Mouse (Mus musculus) intestine, embryonic 16.5 days (tissue): ENCODE data around the gene Whrn. TPM values are rescaled to one million over a fixed set of nuclear protein-coding genes. Genes with fewer than 3 reads are reported as not detected.

Experiments
- ATAC-seq: fragments of 200-750 bp; cut with Nextera tagmentation; 2 replicates; pipeline ENCODE4 v1.8.0; 2017; ENCODE audit warnings: moderate TSS enrichment, moderate library complexity
- H3K27ac ChIP-seq: fragments of 300-500 bp; sonication (generic); 2 replicates; pipeline ENCODE4 v1.5.1; 2014; ENCODE audit warnings: mild to moderate bottlenecking, low read length
- H3K27me3 ChIP-seq: fragments of 300-500 bp; sonication (generic); replicated peaks from 2 replicates; pipeline ENCODE4 v1.6.1; 2014; ENCODE audit warnings: low read length, control low read depth, mixed read lengths; ENCODE audit not compliant: control insufficient read depth, insufficient read depth
- H3K36me3 ChIP-seq: fragments of 300-500 bp; sonication (generic); 2 replicates; pipeline ENCODE4 v1.6.1; 2014; ENCODE audit warnings: low read length, control low read depth; ENCODE audit not compliant: control insufficient read depth, insufficient read depth
- H3K4me1 ChIP-seq: fragments of 300-500 bp; sonication (generic); 2 replicates; pipeline ENCODE4 v1.6.1; 2014; ENCODE audit warnings: low read length, control low read depth, mixed read lengths; ENCODE audit not compliant: control insufficient read depth, insufficient read depth
- H3K4me2 ChIP-seq: fragments of 300-500 bp; sonication (generic); 2 replicates; pipeline ENCODE4 v1.6.1; 2014; ENCODE audit warnings: low read depth, low read length, control low read depth
- H3K4me3 ChIP-seq: fragments of 300-500 bp; sonication (generic); 2 replicates; pipeline ENCODE4 v1.5.1; 2014; ENCODE audit warnings: mild to moderate bottlenecking, low read length
- H3K9ac ChIP-seq: fragments of 300-500 bp; sonication (generic); 2 replicates; pipeline ENCODE4 v1.6.1; 2014; ENCODE audit warnings: low read depth, low read length
- H3K9me3 ChIP-seq: fragments of 300-500 bp; sonication (generic); 2 replicates; pipeline ENCODE4 v1.6.1; 2016; ENCODE audit warnings: low read length, control low read depth; ENCODE audit not compliant: control insufficient read depth
- whole genome bisulfite sequencing: fragments of 180-500 bp; shearing (Covaris S2); extraction: QIAGEN DNeasy Blood & Tissue Kit; methylation state at CpG from one replicate; pipeline ENCODE4 v1.1.7; 2014; 5-methylcytosine and 5-hydroxymethylcytosine counted together
- polyA plus RNA-seq: library from polyadenylated mRNA; unstranded; fragments of >200 nt; fragmentation: Nextera tagmentation; extraction: Ambion mirVana; gene quantifications from 2 replicates; pipeline ENCODE4 v1.2.1, GENCODE M21; 2015

The Whrn gene
- polyA plus RNA-seq, 1 experiment from 2014 or later, result 2.9 TPM

- ATAC-seq, result no peak
- no peaks in the 10 kb centered on the region for H3K27me3 ChIP-seq
- no peak overlapping the region for H3K4me3 ChIP-seq
- no peak overlapping the region for H3K4me2 ChIP-seq
- WGBS, result 71% methylated on average over 2 of the region's 2 CpGs
- H3K9me3 ChIP-seq, result no peaks in the 10 kb centered on the region
- H3K36me3 ChIP-seq, result no peaks in the 10 kb centered on the region
- H3K9ac ChIP-seq, result no peak overlapping the region
- H3K27ac ChIP-seq, result no peak overlapping the region
- H3K4me1 ChIP-seq, result no peaks in the 10 kb centered on the region
Observed at GRCm38 (mm10) chr4:63521813-63522419, 26.1 kb upstream of the Whrn start.

GRCm38 (mm10) chr4:63515021-63515420, 19.2 kb upstream of the Whrn start:
- Histone ChIP-seq H3K27ac (no peak overlapping the region), H3K9ac (no peak overlapping the region), H3K27me3 (no peaks in the 10 kb centered on the region), H3K36me3 (no peaks in the 10 kb centered on the region), H3K4me1 (no peaks in the 10 kb centered on the region), H3K9me3 (no peaks in the 10 kb centered on the region), H3K4me3 (no peak overlapping the region), H3K4me2 (no peak overlapping the region)
- ATAC-seq, result no peak
- 81% methylated on average over 5 of the region's 5 CpGs for WGBS

DNA sequence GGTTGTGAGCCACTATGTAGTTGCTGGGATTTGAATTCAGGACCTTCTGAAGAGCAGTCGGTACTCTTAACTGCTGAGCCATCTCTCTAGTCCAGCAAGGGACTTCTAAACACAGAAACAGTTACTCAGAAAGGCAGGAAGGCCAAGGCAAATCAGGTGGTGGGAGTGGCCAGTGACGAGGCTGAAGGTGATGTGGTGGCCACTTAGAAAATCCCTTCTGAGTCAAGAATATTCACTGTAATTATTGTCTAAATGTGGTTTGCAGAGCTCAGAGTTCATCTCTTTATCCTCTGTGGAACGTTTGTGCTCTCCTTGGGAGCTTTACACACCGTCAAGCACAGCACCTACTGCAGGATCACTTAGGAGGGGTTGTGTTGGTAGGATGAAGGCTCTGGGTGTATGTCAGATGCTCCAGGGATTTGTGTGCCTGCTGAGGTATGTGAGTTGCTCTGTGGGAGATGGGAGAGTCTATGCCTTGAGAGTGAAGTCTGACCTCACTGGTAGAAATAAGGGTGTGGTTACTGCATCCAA, 18.7 kb upstream of the Whrn start:
- Histone ChIP-seq H3K9ac (no peak overlapping the region), H3K36me3 (no peaks in the 10 kb centered on the region), H3K4me3 (no peak overlapping the region), H3K4me1 (no peaks in the 10 kb centered on the region), H3K27ac (no peak overlapping the region), H3K4me2 (no peak overlapping the region), H3K9me3 (no peaks in the 10 kb centered on the region), H3K27me3 (no peaks in the 10 kb centered on the region)
- ATAC-seq, result no peak
- 61% methylated on average over 4 of the region's 4 CpGs for WGBS

GRCm38 (mm10) chr4:63512921-63513320, 17.1 kb upstream of the Whrn start:
- H3K27me3 ChIP-seq, result no peaks in the 10 kb centered on the region
- no peak overlapping the region for H3K9ac ChIP-seq
- H3K36me3 ChIP-seq, result no peaks in the 10 kb centered on the region
- H3K4me1 ChIP-seq, result no peaks in the 10 kb centered on the region
- WGBS, result 87% methylated on average over 2 of the region's 2 CpGs
- no peak overlapping the region for H3K4me3 ChIP-seq
- H3K4me2 ChIP-seq, result no peak overlapping the region
- no peak overlapping the region for H3K27ac ChIP-seq
- no peak for ATAC-seq
- H3K9me3 ChIP-seq, result no peaks in the 10 kb centered on the region

DNA sequence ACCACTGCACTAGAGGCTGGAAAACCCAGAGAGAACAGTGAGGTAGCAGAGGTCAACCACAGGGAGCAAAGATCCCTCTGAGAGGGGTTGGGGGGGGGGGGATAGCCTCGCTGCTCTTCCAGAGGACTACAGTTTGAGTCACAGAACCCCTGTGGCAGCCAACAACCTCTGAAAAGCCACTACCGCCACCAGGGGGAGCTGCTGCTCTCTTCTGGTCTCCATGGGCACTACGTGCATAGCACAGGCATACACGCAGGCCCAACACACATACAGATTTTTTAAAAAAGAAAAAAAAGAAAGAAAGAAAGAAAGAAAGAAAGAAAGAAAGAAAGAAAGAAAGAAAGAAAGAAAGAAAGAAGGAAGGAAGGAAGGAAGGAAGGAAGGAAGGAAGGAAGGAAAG, 12.4 kb upstream of the Whrn start:
- Histone ChIP-seq H3K4me1 (no peaks in the 10 kb centered on the region), H3K36me3 (no peaks in the 10 kb centered on the region), H3K4me3 (no peak overlapping the region), H3K27me3 (no peaks in the 10 kb centered on the region), H3K9ac (no peak overlapping the region), H3K4me2 (no peak overlapping the region), H3K27ac (no peak overlapping the region), H3K9me3 (no peaks in the 10 kb centered on the region)
- no peak for ATAC-seq
- WGBS, result 23% methylated on average over 4 of the region's 4 CpGs

- Histone ChIP-seq H3K9ac (no peak overlapping the region), H3K27ac (no peak overlapping the region), H3K4me2 (no peak overlapping the region), H3K4me3 (no peak overlapping the region), H3K27me3 (no peaks in the 10 kb centered on the region), H3K4me1 (no peaks in the 10 kb centered on the region), H3K36me3 (no peaks in the 10 kb centered on the region), H3K9me3 (no peaks in the 10 kb centered on the region)
- WGBS, result 65% methylated on average over 5 of the region's 5 CpGs
- ATAC-seq, result no peak
Observed at GRCm38 (mm10) chr4:63507478-63507877, 11.7 kb upstream of the Whrn start.

GRCm38 (mm10) chr4:63503949-63504348, 8.2 kb upstream of the Whrn start:
- no peaks in the 10 kb centered on the region for H3K9me3 ChIP-seq
- H3K9ac ChIP-seq, result no peak overlapping the region
- 74% methylated on average over 5 of the region's 5 CpGs for WGBS
- H3K4me1 ChIP-seq, result no peaks in the 10 kb centered on the region
- no peak overlapping the region for H3K4me2 ChIP-seq
- no peak for ATAC-seq
- H3K27ac ChIP-seq, result no peak overlapping the region
- no peak overlapping the region for H3K4me3 ChIP-seq
- no peaks in the 10 kb centered on the region for H3K27me3 ChIP-seq
- H3K36me3 ChIP-seq, result no peaks in the 10 kb centered on the region

GRCm38 (mm10) chr4:63501050-63501449, 5.3 kb upstream of the Whrn start:
- Histone ChIP-seq H3K27me3 (no peaks in the 10 kb centered on the region), H3K4me2 (no peak overlapping the region), H3K27ac (no peak overlapping the region), H3K36me3 (no peaks in the 10 kb centered on the region), H3K4me1 (peaks cover 5% of the 10 kb centered on the region; the same call in 1 of the 2 replicates), H3K9ac (no peak overlapping the region), H3K4me3 (no peak overlapping the region), H3K9me3 (no peaks in the 10 kb centered on the region)
- ATAC-seq, result no peak
- 66% methylated on average over 5 of the region's 5 CpGs for WGBS

DNA sequence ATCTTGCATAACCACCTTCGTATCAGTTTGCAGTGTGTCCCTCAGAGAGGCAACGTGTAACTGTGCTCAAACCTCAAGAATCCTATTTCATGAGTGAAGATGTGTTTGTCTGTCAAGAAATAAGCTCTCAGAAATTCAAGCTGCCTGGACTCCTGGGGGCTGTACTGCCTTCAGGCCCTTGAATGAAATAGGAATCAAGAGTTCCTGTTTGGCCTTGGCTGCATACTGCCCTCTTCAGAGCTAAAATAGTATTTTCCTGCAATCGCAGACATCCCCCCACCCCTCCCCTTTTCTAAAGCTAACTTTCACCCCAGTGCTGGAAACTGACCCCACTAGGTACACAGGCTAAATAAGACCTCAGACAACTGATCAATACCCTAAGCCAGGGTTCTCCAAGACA, 2.6 kb upstream of the Whrn start:
- Histone ChIP-seq H3K4me1 (peaks cover 24% of the 10 kb centered on the region), H3K9me3 (no peaks in the 10 kb centered on the region), H3K27me3 (peaks cover 5% of the 10 kb centered on the region), H3K36me3 (no peaks in the 10 kb centered on the region), H3K27ac (no peak overlapping the region), H3K9ac (no peak overlapping the region), H3K4me2 (no peak overlapping the region), H3K4me3 (no peak overlapping the region)
- 38% methylated on average over 3 of the region's 3 CpGs for WGBS
- no peak for ATAC-seq

- peaks cover 27% of the 10 kb centered on the region for H3K4me1 ChIP-seq
- peaks cover 5% of the 10 kb centered on the region for H3K27me3 ChIP-seq
- 15% methylated on average over 6 of the region's 6 CpGs for WGBS
- peak overlapping the region; percentile 97 for H3K4me2 ChIP-seq
- ATAC-seq, result peak; percentile 41; the same call in 1 of the 2 replicates
- H3K27ac ChIP-seq, result no peak overlapping the region
- no peaks in the 10 kb centered on the region for H3K36me3 ChIP-seq
- no peaks in the 10 kb centered on the region for H3K9me3 ChIP-seq
- peak overlapping the region; percentile 63 for H3K9ac ChIP-seq
- H3K4me3 ChIP-seq, result peak overlapping the region; percentile 74
Observed at GRCm38 (mm10) chr4:63496312-63496711, 521 bp upstream of the Whrn start.
